Mouse (Mus musculus) ES-Bruce4 (cell line): ENCODE data around the gene Shisal2b. TPM values are rescaled to one million over a fixed set of nuclear protein-coding genes. Genes with fewer than 3 reads are reported as not detected.

ENCODE experiments used
- H3K27ac ChIP-seq: 2 replicates; pipeline ENCODE4 v1.5.1; 2012; ENCODE audit warnings: low read length, inconsistent platforms; ENCODE audit not compliant: insufficient read depth
- H3K27me3 ChIP-seq: 2 replicates; pipeline ENCODE4 v1.6.1; 2012; ENCODE audit warnings: mild to moderate bottlenecking, low read length, inconsistent platforms; ENCODE audit not compliant: control insufficient read depth, poor library complexity, insufficient read depth, severe bottlenecking
- H3K36me3 ChIP-seq: 2 replicates; pipeline ENCODE4 v1.6.1; 2012; ENCODE audit warnings: inconsistent platforms, mild to moderate bottlenecking, low read length, moderate library complexity; ENCODE audit not compliant: control insufficient read depth, poor library complexity, insufficient read depth, severe bottlenecking
- H3K4me1 ChIP-seq: one replicate; pipeline ENCODE4 v1.8.1; 2011; ENCODE audit warnings: low read length; ENCODE audit not compliant: control insufficient read depth, insufficient read depth
- H3K4me3 ChIP-seq: 2 replicates; pipeline ENCODE4 v1.5.1; 2011; ENCODE audit warnings: low read depth, mild to moderate bottlenecking, low read length
- H3K9ac ChIP-seq: 2 replicates; pipeline ENCODE4 v1.6.1; 2012; ENCODE audit warnings: low read depth, mild to moderate bottlenecking, inconsistent platforms; ENCODE audit not compliant: poor library complexity, severe bottlenecking
- H3K9me3 ChIP-seq: replicated peaks from 2 replicates; pipeline ENCODE4 v1.6.1; 2012; ENCODE audit warnings: mild to moderate bottlenecking, low read length, inconsistent platforms; ENCODE audit not compliant: control insufficient read depth, poor library complexity, insufficient read depth, severe bottlenecking
- CTCF ChIP-seq: IDR thresholded peaks from one replicate; pipeline ENCODE4 v1.8.1; 2011; ENCODE audit warnings: low read depth, low read length
- EP300 ChIP-seq: IDR thresholded peaks from 2 replicates; pipeline ENCODE4 v1.6.1; 2011; ENCODE audit warnings: low read depth, low read length; ENCODE audit not compliant: insufficient read depth
- POLR2A ChIP-seq: IDR thresholded peaks from one replicate; pipeline ENCODE4 v1.8.1; 2011; ENCODE audit warnings: low read length; ENCODE audit not compliant: insufficient read depth
- polyA plus RNA-seq: library from polyadenylated mRNA; stranded (reverse); fragments of >200 nt; gene quantifications from 2 replicates; pipeline ENCODE4 v1.2.4, GENCODE M21; 2011; ENCODE audit warnings: low read depth; ENCODE audit not compliant: missing spikeins, insufficient read depth, insufficient read length

Shisal2b gene
- polyA plus RNA-seq, 1 experiment, result not detected

DNA sequence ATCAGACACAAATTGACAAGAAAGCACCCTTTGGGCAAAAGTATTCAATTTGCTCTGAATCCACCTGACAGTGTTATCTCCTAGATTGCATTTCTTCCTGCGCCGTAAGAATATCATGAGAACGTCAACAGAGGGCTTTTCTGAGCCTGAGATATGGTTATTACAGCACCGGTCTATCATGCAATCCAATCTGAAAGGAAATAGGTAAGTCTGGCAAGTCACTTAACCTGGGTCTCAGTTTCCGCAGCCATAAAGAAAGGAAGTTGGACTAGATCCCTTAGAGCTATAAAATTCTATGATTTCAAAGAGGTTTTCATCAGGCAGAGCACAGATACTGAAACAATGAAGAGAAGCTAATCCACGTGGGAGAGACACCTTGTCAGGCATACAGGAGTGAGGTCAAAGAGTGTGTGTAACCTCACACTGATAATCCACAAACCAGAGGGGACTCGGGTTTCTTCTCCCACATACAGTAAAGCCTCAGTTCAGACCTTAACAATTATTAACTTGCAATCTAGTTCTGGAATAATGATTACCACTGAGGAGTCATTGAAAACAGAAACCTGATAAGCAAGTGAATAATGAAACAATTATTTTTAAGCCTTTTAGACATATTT, 64.0 kb downstream of the Shisal2b start:
- TF ChIP-seq CTCF, result no peak
- no peak for TF ChIP-seq EP300
- no peak for TF ChIP-seq POLR2A
- H3K36me3 ChIP-seq, result peaks cover 4% of the 10 kb centered on the region; the same call in 1 of the 2 replicates
- H3K9me3 ChIP-seq, result no peaks in the 10 kb centered on the region

GRCm38 (mm10) chr13:104799067-104799466, 64.6 kb downstream of the Shisal2b start:
- Histone ChIP-seq H3K4me1 (no peaks in the 10 kb centered on the region), H3K4me3 (no peak overlapping the region), H3K9ac (no peak overlapping the region), H3K9me3 (no peaks in the 10 kb centered on the region), H3K27ac (no peak overlapping the region), H3K36me3 (peaks cover 4% of the 10 kb centered on the region; the same call in 1 of the 2 replicates), H3K27me3 (no peaks in the 10 kb centered on the region)
- no peak for TF ChIP-seq EP300
- TF ChIP-seq POLR2A, result no peak
- TF ChIP-seq CTCF, result no peak

More for the DNA sequence above, 64.0 kb downstream of the Shisal2b start:
- Histone ChIP-seq H3K4me3 (no peak overlapping the region), H3K9ac (no peak overlapping the region), H3K27me3 (no peaks in the 10 kb centered on the region), H3K4me1 (no peaks in the 10 kb centered on the region), H3K27ac (no peak overlapping the region)

Other genes starting within 250 kb of the Shisal2b start
- gene Srek1ip1, start 71.4 kb downstream of the Shisal2b start, polyA plus RNA-seq, result 20.4 and 22.3 TPM in 2 replicates
- gene Cwc27, start 46.8 kb downstream of the Shisal2b start, polyA plus RNA-seq, result 41.0 and 45.2 TPM in 2 replicates
- gene Rgs7bp, start 191.0 kb upstream of the Shisal2b start, polyA plus RNA-seq, result 0.09 TPM in 1 of 2 replicates, not detected in the other
- not detected in 2 replicates for gene 4933425L06Rik, start 218.2 kb upstream of the Shisal2b start, polyA plus RNA-seq